Mouse (Mus musculus) heart, embryonic 11.5 days (tissue): ENCODE measurements around the gene Rbm14. TPM values are rescaled to one million over a fixed set of nuclear protein-coding genes. Genes with fewer than 3 reads are reported as not detected.
"Not testable (repeated sequence)": the region's sequence is repeated elsewhere in the genome, so short reads cannot be mapped to it uniquely, and the experiment has no call there.

Source experiments
- ATAC-seq: fragments of 200-750 bp; cut with Nextera tagmentation; replicated peaks from 2 replicates; pipeline ENCODE4 v1.8.0; 2017; ENCODE audit warnings: moderate library complexity; ENCODE audit not compliant: insufficient number of reproducible peaks, low FRiP score, low TSS enrichment
- H3K27ac ChIP-seq: fragments of 300-500 bp; sonication (generic); 2 replicates; pipeline ENCODE4 v1.5.1; 2014; ENCODE audit warnings: mild to moderate bottlenecking, low read depth, low read length
- H3K27me3 ChIP-seq: fragments of 300-500 bp; sonication (generic); 2 replicates; pipeline ENCODE4 v1.6.1; 2014; ENCODE audit warnings: mild to moderate bottlenecking, low read length, mixed read lengths; ENCODE audit not compliant: control insufficient read depth, insufficient read depth
- H3K36me3 ChIP-seq: fragments of 300-500 bp; sonication (generic); 2 replicates; pipeline ENCODE4 v1.6.1; 2014; ENCODE audit warnings: mild to moderate bottlenecking, low read length, moderate library complexity, mixed read lengths; ENCODE audit not compliant: control insufficient read depth, insufficient read depth
- H3K4me1 ChIP-seq: fragments of 300-500 bp; sonication (generic); 2 replicates; pipeline ENCODE4 v1.6.1; 2014; ENCODE audit warnings: low read length; ENCODE audit not compliant: control insufficient read depth, insufficient read depth
- H3K4me2 ChIP-seq: fragments of 300-500 bp; sonication (generic); 2 replicates; pipeline ENCODE4 v1.6.1; 2014; ENCODE audit warnings: mild to moderate bottlenecking, moderate library complexity
- H3K4me3 ChIP-seq: fragments of 300-500 bp; sonication (generic); 2 replicates; pipeline ENCODE4 v1.5.1; 2014; ENCODE audit warnings: low read depth, low read length
- H3K9ac ChIP-seq: fragments of 300-500 bp; sonication (generic); 2 replicates; pipeline ENCODE4 v1.6.1; 2014; ENCODE audit warnings: mild to moderate bottlenecking, low read depth, low read length, moderate library complexity
- H3K9me3 ChIP-seq: fragments of 300-500 bp; sonication (generic); replicated peaks from 2 replicates; pipeline ENCODE4 v1.6.1; 2016; ENCODE audit warnings: low read length; ENCODE audit not compliant: control insufficient read depth
- WGBS: fragments of 180-500 bp; shearing (Covaris S2); extraction: QIAGEN DNeasy Blood & Tissue Kit; methylation state at CpG from one replicate; pipeline ENCODE4 v1.1.7; 2014; ENCODE audit not compliant: insufficient replicate concordance; 5-methylcytosine and 5-hydroxymethylcytosine counted together
- polyA plus RNA-seq: library from polyadenylated mRNA; unstranded; fragments of >200 nt; fragmentation: Nextera tagmentation; extraction: Ambion mirVana; gene quantifications from 2 replicates; pipeline ENCODE4 v1.2.1, GENCODE M21; 2014

The Rbm14 gene
- polyA plus RNA-seq, 1 experiment from 2014 or later: 58.0 TPM

DNA sequence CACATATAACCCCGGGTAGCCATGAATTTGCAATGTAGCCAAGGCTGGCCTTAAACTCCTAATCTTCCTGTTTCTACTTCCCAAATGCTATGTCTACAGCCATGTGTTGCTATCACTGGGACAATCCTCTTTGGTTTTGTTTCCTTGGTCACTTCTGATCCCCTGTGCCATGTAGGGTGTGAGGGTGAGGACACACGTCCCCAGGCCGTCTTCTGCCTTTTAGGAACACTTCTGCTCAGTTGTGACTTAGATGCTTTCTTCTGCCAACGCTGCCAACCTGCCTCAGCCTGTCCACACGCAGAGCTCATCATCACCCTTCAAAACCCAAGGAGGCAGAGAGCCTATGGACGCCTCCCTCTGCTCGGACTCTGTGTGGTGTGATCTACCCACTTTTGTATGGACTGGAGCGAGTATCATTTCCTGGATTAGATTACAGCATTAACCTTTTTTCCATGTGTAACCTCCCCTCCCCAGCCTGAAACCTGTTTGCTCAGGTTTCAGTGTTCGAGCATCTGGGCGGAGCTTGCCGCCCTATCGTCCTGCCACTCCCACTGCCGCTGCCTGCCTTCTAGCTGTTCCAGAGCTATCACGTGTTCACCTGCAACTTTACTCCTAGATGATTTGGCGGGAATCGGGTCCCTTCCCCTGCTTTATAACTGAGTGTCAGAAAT, 17.1 kb upstream of the Rbm14 start:
- WGBS: 54% methylated on average over 16 of the region's 16 CpGs
- H3K4me3 ChIP-seq: no peak overlapping the region
- no peak overlapping the region for H3K9ac ChIP-seq
- H3K36me3 ChIP-seq: peaks cover 5% of the 10 kb centered on the region; the same call in 1 of the 2 replicates
- H3K9me3 ChIP-seq: no peaks in the 10 kb centered on the region
- no peaks in the 10 kb centered on the region for H3K27me3 ChIP-seq
- H3K4me1 ChIP-seq: no peaks in the 10 kb centered on the region
- no peak overlapping the region for H3K4me2 ChIP-seq
- no peak for ATAC-seq
- no peak overlapping the region for H3K27ac ChIP-seq

DNA sequence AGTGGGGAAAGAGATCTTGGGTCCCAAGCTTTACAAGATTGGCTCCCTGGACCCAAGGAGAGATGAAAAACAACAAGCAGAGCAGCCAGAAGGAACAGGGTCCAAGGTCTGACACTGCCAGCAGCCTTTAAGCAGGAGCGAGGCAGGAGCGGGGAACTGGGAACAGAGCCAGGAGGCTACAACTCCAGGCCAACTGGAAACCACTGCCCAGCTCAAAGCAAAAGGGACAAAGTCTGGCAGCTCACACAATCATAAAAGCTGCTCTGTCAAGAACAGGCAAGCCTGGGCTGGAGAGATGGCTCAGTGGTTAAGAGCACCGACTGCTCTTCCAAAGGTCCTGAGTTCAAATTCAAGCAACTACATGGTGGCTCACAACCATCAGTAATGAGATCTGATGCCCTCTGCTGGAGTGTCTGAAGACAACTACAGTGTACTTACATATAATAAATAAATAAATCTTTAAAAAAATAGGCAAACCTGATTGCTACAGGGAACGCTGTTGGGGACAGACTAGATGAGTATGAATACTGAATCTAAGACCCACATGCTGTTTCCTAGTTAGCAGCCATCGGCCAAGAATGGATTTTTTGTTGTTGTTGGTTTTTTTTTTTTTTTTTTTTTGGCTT, 9.4 kb upstream of the Rbm14 start:
- Histone ChIP-seq H3K4me3 (no peak overlapping the region), H3K27me3 (no peaks in the 10 kb centered on the region), H3K27ac (no peak overlapping the region), H3K9me3 (no peaks in the 10 kb centered on the region), H3K9ac (no peak overlapping the region), H3K4me2 (no peak overlapping the region), H3K36me3 (peaks cover 5% of the 10 kb centered on the region; the same call in 1 of the 2 replicates), H3K4me1 (no peaks in the 10 kb centered on the region)
- ATAC-seq: no peak
- 76% methylated on average over 5 of the region's 5 CpGs for WGBS

DNA sequence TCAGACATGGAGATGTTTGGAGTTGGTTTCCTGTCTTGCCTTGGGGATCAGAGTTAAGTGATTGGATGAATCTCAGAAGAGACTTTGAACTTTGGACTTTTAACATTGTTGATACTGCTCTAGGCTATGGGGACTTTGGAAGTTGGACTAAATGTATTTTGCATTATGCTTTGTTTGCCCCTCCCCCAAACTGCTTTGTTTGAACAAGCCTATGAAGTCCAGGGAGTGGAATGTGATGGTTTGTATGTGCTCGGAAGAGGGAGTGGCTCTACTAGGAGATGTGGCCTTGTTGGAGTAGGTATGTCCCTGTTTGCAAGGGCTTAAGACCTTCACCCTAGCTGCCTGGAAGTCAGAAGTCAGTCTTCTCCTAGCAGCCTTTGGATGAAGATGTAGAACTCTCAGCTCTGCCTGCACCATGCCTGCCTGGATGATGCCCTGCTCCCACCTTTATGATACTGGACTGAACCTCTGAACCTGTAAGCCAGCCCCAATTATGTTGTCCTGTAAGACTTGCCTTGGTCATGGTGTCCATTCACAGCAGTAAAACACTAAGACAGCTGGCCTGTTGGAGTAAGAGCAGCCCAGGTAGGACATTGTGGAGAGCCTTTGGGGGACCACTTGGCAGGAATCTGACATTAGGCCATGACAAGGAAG, 5.9 kb upstream of the Rbm14 start:
- Histone ChIP-seq H3K27ac (no peak overlapping the region), H3K4me3 (no peak overlapping the region), H3K27me3 (no peaks in the 10 kb centered on the region), H3K9ac (no peak overlapping the region), H3K9me3 (no peaks in the 10 kb centered on the region), H3K4me1 (no peaks in the 10 kb centered on the region), H3K4me2 (no peak overlapping the region), H3K36me3 (no peaks in the 10 kb centered on the region)
- ATAC-seq: no peak
- 65% methylated on average over 1 of the region's 1 CpGs for WGBS

DNA sequence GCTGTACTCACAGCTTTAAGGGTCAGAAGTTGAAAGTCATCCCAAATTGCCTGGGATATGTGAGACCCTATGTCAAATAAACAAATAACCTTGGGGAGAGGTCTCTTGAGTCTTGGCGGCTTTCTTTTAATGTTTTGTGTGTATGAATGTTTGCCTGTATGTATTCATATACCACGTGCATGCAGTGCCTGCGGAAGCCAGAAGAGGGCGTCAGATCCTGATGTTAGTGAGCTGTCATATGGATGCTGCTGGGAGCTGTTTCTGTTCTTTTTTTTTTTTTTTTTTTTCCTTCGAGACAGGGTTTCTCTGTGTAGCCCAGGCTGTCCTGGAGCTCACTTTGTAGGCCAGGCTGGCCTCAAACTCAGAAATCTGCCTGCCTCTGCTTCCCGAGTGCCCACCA, 1.6 kb upstream of the Rbm14 start:
- Histone ChIP-seq H3K4me3 (no peak overlapping the region), H3K4me1 (peaks cover 8% of the 10 kb centered on the region)
- WGBS: 76% methylated on average over 6 of the region's 6 CpGs

DNA sequence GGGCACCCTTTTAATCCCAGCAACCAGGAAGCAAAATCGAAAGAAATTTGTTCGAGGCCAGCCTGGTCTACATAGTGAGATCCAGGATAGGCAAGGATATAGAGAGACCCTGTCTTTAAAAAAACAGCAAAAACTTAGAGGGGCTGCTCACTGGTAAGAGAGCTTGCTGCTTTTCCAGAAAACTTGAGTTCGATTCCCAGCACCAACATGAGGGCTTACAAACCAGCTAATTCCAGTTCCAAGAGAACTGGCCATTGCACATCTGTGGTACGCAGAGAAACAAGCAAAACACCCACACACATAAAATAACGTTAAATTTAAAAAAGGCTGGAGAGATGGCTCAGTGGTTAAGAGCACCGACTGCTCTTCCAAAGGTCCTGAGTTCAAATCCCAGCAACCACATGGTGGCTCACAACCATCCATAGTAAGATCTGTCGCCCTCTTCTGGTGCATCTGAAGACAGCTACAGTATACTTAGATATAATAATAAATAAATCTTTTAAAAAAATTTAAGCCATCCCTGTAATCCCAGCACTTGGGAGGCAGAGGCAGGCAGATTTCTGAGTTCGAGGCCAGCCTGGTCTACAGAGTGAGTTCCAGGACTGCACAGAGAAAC, 1.0 kb upstream of the Rbm14 start:
- not testable (repeated sequence) for H3K4me1 ChIP-seq, ATAC-seq, H3K9me3 ChIP-seq, H3K27me3 ChIP-seq, H3K36me3 ChIP-seq
- 72% methylated on average over 8 of the region's 8 CpGs for WGBS
- peak overlapping the region; percentile 94 for H3K27ac ChIP-seq
- peak overlapping the region; percentile 76 for H3K4me3 ChIP-seq
- peak overlapping the region; percentile 86 for H3K4me2 ChIP-seq
- peak overlapping the region; percentile 95 for H3K9ac ChIP-seq

More for the DNA sequence above, 1.6 kb upstream of the Rbm14 start:
- no peaks in the 10 kb centered on the region for H3K36me3 ChIP-seq
- H3K9ac ChIP-seq: no peak overlapping the region
- no peaks in the 10 kb centered on the region for H3K27me3 ChIP-seq
- no peak overlapping the region for H3K4me2 ChIP-seq
- ATAC-seq: no peak
- H3K27ac ChIP-seq: no peak overlapping the region
- no peaks in the 10 kb centered on the region for H3K9me3 ChIP-seq

DNA sequence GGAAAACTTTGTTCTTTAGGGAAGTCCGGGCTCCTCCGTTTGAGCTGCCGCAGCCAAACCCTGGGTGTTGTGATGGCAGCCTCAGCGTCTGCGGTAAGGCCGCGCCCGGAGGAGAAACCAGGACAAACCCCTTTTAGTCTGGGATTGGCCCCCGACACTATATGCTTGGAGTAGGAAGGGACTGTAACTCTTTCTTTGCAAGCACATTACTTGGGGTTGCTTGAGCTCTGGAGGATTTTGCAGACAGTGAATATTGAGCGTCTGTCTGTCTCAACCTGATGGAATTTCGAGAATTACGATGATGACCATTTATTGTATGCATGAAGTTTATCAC, 442 bp upstream of the Rbm14 start:
- H3K9ac ChIP-seq: peak overlapping the region; percentile 95
- peak; percentile 11; the same call in 1 of the 2 replicates for ATAC-seq
- peaks cover 8% of the 10 kb centered on the region for H3K4me1 ChIP-seq
- peak overlapping the region; percentile 86 for H3K4me2 ChIP-seq
- peak overlapping the region; percentile 76 for H3K4me3 ChIP-seq
- no peaks in the 10 kb centered on the region for H3K27me3 ChIP-seq
- no peaks in the 10 kb centered on the region for H3K9me3 ChIP-seq
- H3K27ac ChIP-seq: peak overlapping the region; percentile 94
- no peaks in the 10 kb centered on the region for H3K36me3 ChIP-seq
- 7% methylated on average over 12 of the region's 12 CpGs for WGBS

DNA sequence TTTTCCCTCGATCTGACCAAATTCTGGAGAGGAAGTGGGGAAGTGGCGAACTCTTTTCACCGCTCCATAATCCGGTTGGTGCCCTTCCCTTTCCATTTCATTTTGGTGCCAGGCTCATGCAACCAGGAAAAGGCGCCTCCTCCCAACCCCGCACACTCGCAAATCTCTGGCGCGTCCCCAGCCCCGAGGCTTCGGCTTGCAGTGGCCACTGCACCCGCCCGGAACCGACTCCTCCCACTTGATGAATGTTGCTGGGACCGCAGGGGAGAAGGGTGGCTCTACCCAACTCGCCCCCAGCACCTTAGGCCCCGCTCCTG, 730 bp downstream of the Rbm14 start:
- under 1% methylated on average over 17 of the region's 17 CpGs for WGBS
- peak overlapping the region; percentile 95 for H3K9ac ChIP-seq
- H3K4me2 ChIP-seq: peak overlapping the region; percentile 86
- no peak for ATAC-seq
- H3K27me3 ChIP-seq: no peaks in the 10 kb centered on the region
- peak overlapping the region; percentile 93 for H3K27ac ChIP-seq
- H3K4me3 ChIP-seq: peak overlapping the region; percentile 76
- peaks cover 8% of the 10 kb centered on the region for H3K4me1 ChIP-seq
- no peaks in the 10 kb centered on the region for H3K36me3 ChIP-seq
- no peaks in the 10 kb centered on the region for H3K9me3 ChIP-seq

DNA sequence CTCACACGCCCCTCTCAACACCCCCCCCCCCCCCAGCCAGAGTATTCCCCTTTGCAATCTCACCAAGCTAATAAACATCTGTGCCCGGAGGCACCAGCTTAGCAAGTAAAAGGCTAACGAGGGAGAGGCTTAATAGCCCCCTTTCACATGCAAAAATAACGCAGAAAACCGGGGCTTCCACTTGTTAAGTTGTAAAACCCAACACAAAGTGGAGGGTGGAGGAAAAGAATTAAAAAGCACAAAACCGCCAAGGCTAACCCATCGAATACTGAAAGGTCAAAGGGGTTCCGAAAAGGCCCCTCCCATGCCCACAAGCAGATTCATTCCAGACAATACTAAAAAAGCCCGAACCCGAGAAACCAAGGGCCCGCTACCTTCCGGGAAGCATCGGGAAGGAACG, 1.1 kb downstream of the Rbm14 start:
- Histone ChIP-seq H3K9me3 (no peaks in the 10 kb centered on the region), H3K36me3 (no peaks in the 10 kb centered on the region), H3K4me1 (peaks cover 8% of the 10 kb centered on the region), H3K27me3 (no peaks in the 10 kb centered on the region), H3K4me3 (peak overlapping the region; percentile 76), H3K27ac (no peak overlapping the region), H3K9ac (peak overlapping the region; percentile 95), H3K4me2 (peak overlapping the region; percentile 86)
- WGBS: 0% methylated on average over 14 of the region's 14 CpGs
- no peak for ATAC-seq
